Mouse (Mus musculus) kidney, postnatal 14 days (tissue): ENCODE measurements around the gene Bcl2l11.
"Not testable (repeated sequence)": the region's sequence is repeated elsewhere in the genome, so short reads cannot be mapped to it uniquely, and the experiment has no call there.

Experiments used
- DNase-seq: peaks from one replicate; pipeline ENCODE4 v3.0.0; 2022; ENCODE audit warnings: mixed read lengths

The Bcl2l11 gene

GRCm38 (mm10) chr2:128125635-128126470 is at the start of gene Bcl2l11:
Gene Bcl2l11 (plus strand): TSS chr2:128126038.
- DNase-seq, result peak; percentile 99

DNA sequence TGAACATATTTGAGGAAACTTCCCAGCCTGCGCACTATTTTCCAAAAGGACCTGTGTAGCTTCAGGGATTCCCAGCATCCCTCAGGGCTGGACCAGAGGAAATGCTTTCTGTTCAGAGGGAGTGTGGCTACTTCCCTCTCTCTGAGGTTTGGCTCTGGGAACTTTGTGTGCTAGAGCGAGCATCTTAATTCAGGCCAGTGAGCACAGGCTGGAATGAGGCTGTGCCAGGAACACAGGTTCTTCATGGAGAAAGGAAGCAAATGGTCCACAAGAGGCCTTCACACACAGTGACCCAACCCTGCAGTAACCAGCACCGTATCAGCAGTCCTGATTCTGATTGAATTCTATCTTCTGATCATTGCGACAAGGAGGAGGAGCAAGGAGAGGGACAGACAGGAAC is 48.9 kb upstream of the Bcl2l11 start:
- no peak for DNase-seq

- peak; percentile 59 for DNase-seq
These were observed 47.0 kb upstream of the Bcl2l11 start for GRCm38 (mm10) chr2:128078859-128079258.

DNA sequence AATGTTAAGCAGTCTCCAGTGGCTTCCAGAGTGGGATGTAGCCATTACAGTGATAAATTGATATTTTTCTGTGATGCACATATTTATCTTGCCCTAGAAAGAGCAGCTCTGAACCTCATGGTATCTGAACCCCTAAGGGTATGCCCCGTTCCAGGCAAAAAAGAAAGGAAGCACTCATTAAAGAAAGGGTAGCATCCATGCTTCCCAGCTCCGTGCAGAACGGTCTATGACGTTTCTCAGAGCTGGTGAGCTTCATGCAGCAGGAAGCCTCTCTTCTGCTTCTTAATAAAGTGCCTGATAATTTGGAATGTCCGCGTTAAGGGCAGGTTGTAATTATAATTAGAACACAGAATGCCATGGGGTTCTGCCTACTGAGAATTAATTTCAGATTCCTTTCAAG is 46.5 kb upstream of the Bcl2l11 start:
- DNase-seq, result no peak

GRCm38 (mm10) chr2:128083844-128084243 is 42.0 kb upstream of the Bcl2l11 start:
- no peak for DNase-seq

DNA sequence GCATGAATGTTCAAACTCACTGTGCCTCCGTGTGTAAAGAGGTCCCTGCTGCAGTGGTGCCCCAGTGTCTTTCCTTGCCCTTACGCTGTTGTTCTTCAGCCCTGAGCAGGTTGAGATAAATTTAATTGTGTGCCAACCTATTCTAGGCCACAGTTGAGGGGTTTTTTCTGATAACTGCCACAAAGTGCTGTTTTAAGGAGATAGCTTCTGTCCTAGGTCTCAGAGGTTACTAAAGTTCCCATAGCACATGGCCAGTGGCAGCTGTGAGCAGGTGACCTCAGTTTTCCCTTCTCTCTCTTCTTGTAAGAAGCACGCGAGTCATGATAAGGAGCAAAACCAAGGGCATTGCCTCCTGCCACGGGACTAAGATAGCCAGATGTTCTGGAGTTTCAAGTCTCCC is 41.2 kb upstream of the Bcl2l11 start:
- DNase-seq, result no peak

GRCm38 (mm10) chr2:128085481-128085880 is 40.4 kb upstream of the Bcl2l11 start:
- DNase-seq, result no peak

- no peak for DNase-seq
These were observed 39.4 kb upstream of the Bcl2l11 start for GRCm38 (mm10) chr2:128086301-128086886.

DNA sequence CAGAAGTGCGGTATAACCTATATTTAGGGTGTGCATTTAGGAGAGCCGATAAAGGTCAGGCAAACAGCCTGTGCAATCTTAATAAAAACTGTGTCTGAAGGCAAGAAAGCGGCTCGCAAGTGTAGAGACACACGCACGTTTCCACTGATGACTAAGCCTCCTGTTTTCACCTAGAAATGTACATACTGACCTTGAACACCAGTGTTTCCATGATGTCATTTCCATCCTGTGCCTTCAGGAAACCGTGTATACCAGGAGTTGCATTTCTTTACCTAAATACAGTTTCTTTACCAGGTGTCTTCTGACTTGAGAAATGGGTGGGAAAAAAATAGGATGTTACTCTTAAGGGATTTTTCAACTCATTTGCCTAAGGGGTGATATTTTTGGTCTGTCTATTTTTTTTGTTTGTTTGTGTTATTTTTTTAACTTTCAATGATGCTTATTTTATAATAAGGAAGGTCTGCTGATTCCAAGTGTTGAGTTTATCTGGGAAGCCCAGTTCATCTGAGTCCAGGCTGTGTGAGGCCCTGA is 38.8 kb upstream of the Bcl2l11 start:
- DNase-seq, result no peak

DNA sequence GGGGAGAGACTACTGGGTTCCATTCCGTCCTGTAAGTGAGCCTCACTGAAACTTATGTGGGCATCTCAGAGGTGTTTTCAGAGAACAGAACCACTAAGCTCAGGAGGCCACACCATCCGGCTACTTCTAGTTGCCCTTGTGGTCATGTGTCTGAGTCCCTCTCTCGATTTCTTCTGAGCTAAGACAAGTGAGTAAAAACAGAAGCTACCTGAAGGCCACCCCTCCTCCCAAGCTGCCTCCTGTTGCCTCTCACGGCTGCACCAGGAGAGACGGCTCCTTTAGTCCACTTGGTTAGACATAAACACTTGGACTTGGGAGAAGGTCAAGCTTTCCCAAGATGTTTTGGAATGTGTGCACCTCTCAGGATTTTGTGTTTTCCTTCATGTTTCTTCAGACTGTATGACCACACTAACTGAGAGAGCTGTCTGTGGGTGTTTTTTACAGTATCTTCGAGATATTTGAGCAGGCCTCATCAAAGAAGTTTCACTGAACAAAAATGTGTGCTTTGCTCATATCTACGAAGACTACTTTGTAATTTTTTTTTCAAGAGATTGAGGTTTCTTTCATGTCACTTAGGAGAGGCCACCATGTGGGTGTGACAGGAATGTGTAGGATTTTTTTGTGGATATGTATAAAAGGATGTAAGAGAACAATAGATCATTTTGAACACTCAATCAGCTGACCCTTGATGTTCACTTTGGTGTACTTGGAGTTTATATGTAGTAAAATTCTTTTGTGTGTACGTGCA is 37.9 kb upstream of the Bcl2l11 start:
- DNase-seq, result no peak

GRCm38 (mm10) chr2:128090283-128090885 is 35.5 kb upstream of the Bcl2l11 start:
- no peak for DNase-seq

DNA sequence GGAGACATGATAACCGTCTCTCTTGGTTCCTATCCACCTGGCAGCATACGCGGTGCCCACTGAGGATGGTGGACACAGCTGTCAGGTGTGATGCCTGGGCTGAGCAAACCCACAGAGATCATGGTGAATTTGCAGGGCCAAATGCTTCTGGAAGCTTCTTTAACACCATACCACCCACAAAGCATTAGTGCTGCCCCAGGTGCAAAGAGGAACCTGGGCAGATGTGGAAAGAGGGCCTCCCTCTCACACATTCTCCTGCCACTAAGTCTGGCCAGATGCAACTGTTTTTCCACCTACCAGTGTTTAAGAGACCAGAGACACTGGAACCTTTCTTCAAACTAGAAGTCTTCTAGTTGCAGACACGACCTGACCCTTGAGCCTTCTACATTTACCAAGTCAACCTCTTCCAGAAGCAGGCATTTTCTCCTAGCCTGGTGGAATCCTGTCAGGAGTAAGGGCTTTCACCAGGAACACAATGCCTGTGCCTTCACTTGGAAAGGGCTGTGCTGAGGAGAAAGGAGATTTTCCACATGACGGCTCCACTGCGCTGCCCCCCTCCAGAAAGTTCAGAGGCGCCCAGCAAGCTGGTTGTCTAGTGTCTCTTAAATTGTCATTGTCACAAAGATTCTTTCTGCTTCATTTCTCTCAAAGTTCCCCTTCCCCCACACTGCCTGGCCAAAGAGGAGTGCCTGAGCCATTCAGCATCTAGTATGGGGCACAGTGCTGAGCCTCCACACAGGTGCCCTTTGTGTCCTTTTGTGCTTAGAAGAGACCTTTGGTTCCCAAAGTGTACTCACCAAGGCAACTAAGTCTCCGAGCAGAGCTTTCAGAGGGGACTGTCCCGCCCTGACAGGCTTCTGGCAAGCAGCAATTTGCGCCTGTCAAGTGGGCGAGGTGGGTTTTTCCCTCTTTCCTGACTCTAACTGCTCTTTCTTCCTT is 34.1 kb upstream of the Bcl2l11 start:
- DNase-seq, result peak; percentile 51

GRCm38 (mm10) chr2:128092451-128092850 is 33.4 kb upstream of the Bcl2l11 start:
- no peak for DNase-seq

- peak; percentile 19 for DNase-seq
These were observed 31.6 kb upstream of the Bcl2l11 start for GRCm38 (mm10) chr2:128094196-128094595.

- no peak for DNase-seq
These were observed 31.2 kb upstream of the Bcl2l11 start for GRCm38 (mm10) chr2:128094602-128095001.

GRCm38 (mm10) chr2:128095270-128095669 is 30.6 kb upstream of the Bcl2l11 start:
- peak; percentile 56 for DNase-seq

GRCm38 (mm10) chr2:128096070-128096469 is 29.8 kb upstream of the Bcl2l11 start:
- DNase-seq, result no peak

GRCm38 (mm10) chr2:128098118-128098517 is 27.7 kb upstream of the Bcl2l11 start:
- not testable (repeated sequence) for DNase-seq

DNA sequence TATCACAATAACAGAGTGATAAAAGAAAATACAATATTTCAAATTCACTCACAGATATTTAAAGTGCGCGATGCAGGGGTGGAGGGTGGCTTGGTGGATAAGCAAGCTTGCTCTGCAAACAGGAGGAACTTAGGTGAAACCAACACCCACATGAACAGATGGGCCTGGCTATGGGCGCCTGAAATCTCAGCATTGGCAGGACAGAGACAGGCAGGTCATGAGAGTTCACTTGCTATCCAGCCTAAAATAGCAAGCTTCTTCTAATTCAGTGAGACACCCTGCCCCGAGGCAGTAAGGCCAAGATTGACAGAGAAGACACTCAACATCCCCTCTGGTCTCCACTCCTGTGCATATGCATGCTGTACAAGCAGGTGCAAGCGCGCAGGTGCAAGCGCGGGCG is 23.8 kb upstream of the Bcl2l11 start:
- DNase-seq, result no peak

GRCm38 (mm10) chr2:128104815-128105214 is 21.0 kb upstream of the Bcl2l11 start:
- no peak for DNase-seq

- DNase-seq, result no peak
These were observed 20.2 kb upstream of the Bcl2l11 start for GRCm38 (mm10) chr2:128105651-128106050.

DNA sequence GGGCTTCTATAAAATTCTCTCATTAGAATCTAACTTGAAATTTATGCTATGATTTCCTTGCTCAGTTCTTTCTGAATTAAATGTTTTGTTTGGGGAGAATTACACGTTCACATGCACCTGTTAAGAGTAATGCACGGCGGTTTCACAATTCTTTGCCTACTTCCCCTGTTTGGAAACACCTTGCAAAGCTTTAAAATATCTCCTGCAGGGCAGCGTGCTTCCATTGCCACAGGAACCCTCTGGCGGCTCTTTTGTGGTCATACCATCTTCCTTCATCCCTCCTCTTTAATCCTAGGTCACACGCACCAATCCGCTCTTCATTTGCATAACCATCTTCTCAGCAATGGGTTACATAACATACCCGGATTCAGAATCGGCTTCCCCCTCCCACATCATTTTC is 14.3 kb upstream of the Bcl2l11 start:
- no peak for DNase-seq
